Mouse (Mus musculus) lung, adult 2 months (tissue): ENCODE measurements around the gene Cadps.

ENCODE experiments used
- CTCF ChIP-seq: fragments of 200-500 bp; IDR thresholded peaks from 2 replicates; pipeline ENCODE4 v1.5.1; 2011; ENCODE audit warnings: mild to moderate bottlenecking, low read length, control low read depth; ENCODE audit not compliant: insufficient read depth
- POLR2A ChIP-seq: fragments of 200-500 bp; IDR thresholded peaks from 2 replicates; pipeline ENCODE4 v1.6.1; 2011; ENCODE audit warnings: low read depth, mild to moderate bottlenecking, control low read depth, low read length, borderline replicate concordance; ENCODE audit errors: extremely low read depth

- no peak for TF ChIP-seq CTCF
- no peak for TF ChIP-seq POLR2A
Observed at GRCm38 (mm10) chr14:12400116-12400515, 422.8 kb downstream of the Cadps start.
